Mouse (Mus musculus) cerebellum, adult 2 months (tissue): ENCODE data around the gene Asb15. TPM values are rescaled to one million over a fixed set of nuclear protein-coding genes. Genes with fewer than 3 reads are reported as not detected.

Source experiments
- DNase-seq, 2 experiments: peaks; one replicate each; pipeline ENCODE4 v3.0.0; 2021
- H3K27ac ChIP-seq: fragments of 200-500 bp; 2 replicates; pipeline ENCODE4 v1.5.1; 2012; ENCODE audit warnings: low read length, control low read depth, inconsistent platforms; ENCODE audit not compliant: insufficient read depth
- H3K27me3 ChIP-seq: fragments of 200-500 bp; 2 replicates; pipeline ENCODE4 v1.6.1; 2012; ENCODE audit warnings: inconsistent platforms, mild to moderate bottlenecking, low read length, moderate library complexity; ENCODE audit not compliant: control insufficient read depth, insufficient read depth
- H3K4me1 ChIP-seq: fragments of 200-500 bp; 2 replicates; pipeline ENCODE4 v1.6.1; 2011; ENCODE audit warnings: low read length; ENCODE audit not compliant: control insufficient read depth, insufficient read depth
- H3K4me3 ChIP-seq: fragments of 200-500 bp; replicated peaks from 2 replicates; pipeline ENCODE3; 2011; ENCODE audit warnings: mild to moderate bottlenecking, low read depth, low read length, control low read depth; ENCODE audit not compliant: insufficient read depth
- CTCF ChIP-seq: fragments of 200-500 bp; IDR thresholded peaks from 2 replicates; pipeline ENCODE4 v1.5.1; 2011; ENCODE audit warnings: low read depth, mild to moderate bottlenecking, control low read depth, low read length, moderate library complexity, borderline replicate concordance; ENCODE audit not compliant: insufficient read depth
- POLR2A ChIP-seq: fragments of 200-500 bp; IDR thresholded peaks from 2 replicates; pipeline ENCODE4 v1.6.1; 2011; ENCODE audit warnings: low read length, control low read depth, borderline replicate concordance; ENCODE audit not compliant: insufficient read depth
- WGBS: fragments of 180-500 bp; shearing (Covaris S2); methylation state at CpG from one replicate; pipeline ENCODE4 v1.1.7; 2018; 5-methylcytosine and 5-hydroxymethylcytosine counted together
- polyA plus RNA-seq: library from polyadenylated mRNA; depleted of rRNA; stranded (reverse); fragments of >200 nt; gene quantifications from 2 replicates; pipeline ENCODE4 v1.2.3, GENCODE M21; 2012; rRNA removed

The Asb15 gene
- 0.05 and 0.10 TPM in 2 replicates for polyA plus RNA-seq

GRCm38 (mm10) chr6:24528064-24528243 is at the start of gene Asb15:
Gene Asb15, plus strand, starts transcription at chr6:24528144.
- TF ChIP-seq CTCF: no peak
- TF ChIP-seq POLR2A: no peak
- DNase-seq: no peak
- Histone ChIP-seq H3K4me3 (peak within 1 kb of the TSS; percentile 92), H3K27me3 (no peaks in the 10 kb centered on the region), H3K4me1 (peaks cover 6% of the 10 kb centered on the region; the same call in 1 of the 2 replicates), H3K27ac (peak within 1 kb of the TSS; percentile 71)
- WGBS: 38% methylated on average over 2 of the region's 2 CpGs

GRCm38 (mm10) chr6:24486530-24486929 is 41.4 kb upstream of the Asb15 start:
- TF ChIP-seq CTCF (no peak), POLR2A (no peak)
- Histone ChIP-seq H3K4me3 (no peak overlapping the region), H3K27me3 (no peaks in the 10 kb centered on the region), H3K4me1 (no peaks in the 10 kb centered on the region), H3K27ac (no peak overlapping the region)
- DNase-seq: no peak
- 83% methylated on average over 5 of the region's 5 CpGs for WGBS

- no peak for DNase-seq
- no peak for TF ChIP-seq POLR2A
- peak; percentile 24; the same call in 1 of the 2 replicates for TF ChIP-seq CTCF
- Histone ChIP-seq H3K4me3 (no peak overlapping the region), H3K4me1 (no peaks in the 10 kb centered on the region), H3K27me3 (no peaks in the 10 kb centered on the region), H3K27ac (no peak overlapping the region)
- 5% methylated on average over 1 of the region's 1 CpGs for WGBS
Observed at GRCm38 (mm10) chr6:24490341-24490740, 37.6 kb upstream of the Asb15 start.

GRCm38 (mm10) chr6:24504141-24504540 is 23.8 kb upstream of the Asb15 start:
- no peaks in the 10 kb centered on the region for H3K4me1 ChIP-seq
- no peak for DNase-seq
- H3K4me3 ChIP-seq: no peak overlapping the region
- WGBS: 36% methylated on average over 2 of the region's 2 CpGs
- no peaks in the 10 kb centered on the region for H3K27me3 ChIP-seq
- TF ChIP-seq POLR2A (no peak), CTCF (no peak)
- no peak overlapping the region for H3K27ac ChIP-seq

GRCm38 (mm10) chr6:24514552-24515284 is 13.2 kb upstream of the Asb15 start, which contains the start of gene Iqub:
Gene Iqub, minus strand, starts transcription at chr6:24515067.
- DNase-seq: peak; percentile 45 to 59
- no peak within 1 kb of the TSS for H3K4me3 ChIP-seq
- TF ChIP-seq POLR2A: no peak
- TF ChIP-seq CTCF: no peak
- H3K27ac ChIP-seq: no peak within 1 kb of the TSS
- WGBS: 18% methylated on average over 13 of the region's 13 CpGs
- H3K27me3 ChIP-seq: no peaks in the 10 kb centered on the region
- peaks cover 6% of the 10 kb centered on the region for H3K4me1 ChIP-seq

GRCm38 (mm10) chr6:24516197-24516596 is 11.7 kb upstream of the Asb15 start:
- no peak overlapping the region for H3K4me3 ChIP-seq
- H3K27me3 ChIP-seq: no peaks in the 10 kb centered on the region
- WGBS: 43% methylated on average over 2 of the region's 2 CpGs
- H3K27ac ChIP-seq: no peak overlapping the region
- peak; percentile 26; the same call in 1 of the 2 replicates for TF ChIP-seq CTCF
- no peak for TF ChIP-seq POLR2A
- peak in 1 of 2 experiments; percentile 29 for DNase-seq
- peaks cover 6% of the 10 kb centered on the region for H3K4me1 ChIP-seq

GRCm38 (mm10) chr6:24525705-24526104 is 2.2 kb upstream of the Asb15 start:
- no peak overlapping the region for H3K27ac ChIP-seq
- 51% methylated on average over 3 of the region's 3 CpGs for WGBS
- TF ChIP-seq CTCF (no peak), POLR2A (no peak)
- peaks cover 6% of the 10 kb centered on the region; the same call in 1 of the 2 replicates for H3K4me1 ChIP-seq
- no peak for DNase-seq
- peak overlapping the region; percentile 2 for H3K4me3 ChIP-seq
- no peaks in the 10 kb centered on the region for H3K27me3 ChIP-seq

GRCm38 (mm10) chr6:24527155-24528063 is 535 bp upstream of the Asb15 start, which contains the start of gene Ndufa5:
Gene Ndufa5, minus strand, starts transcription at chr6:24528013.
- under 1% methylated on average over 53 of the region's 53 CpGs for WGBS
- TF ChIP-seq CTCF: no peak
- peak; percentile 93 for TF ChIP-seq POLR2A

More at GRCm38 (mm10) chr6:24527155-24528063, 535 bp upstream of the Asb15 start, which contains the start of gene Ndufa5:
- DNase-seq: peak; percentile 93 to 96
- Histone ChIP-seq H3K27me3 (no peaks in the 10 kb centered on the region), H3K4me1 (peaks cover 6% of the 10 kb centered on the region; the same call in 1 of the 2 replicates), H3K4me3 (peak within 1 kb of the TSS; percentile 92), H3K27ac (peak within 1 kb of the TSS; percentile 71)
